Mouse (Mus musculus) layer of hippocampus, adult 2 months (tissue): ENCODE measurements around the gene Psma1. TPM values are rescaled to one million over a fixed set of nuclear protein-coding genes. Genes with fewer than 3 reads are reported as not detected.

Source experiments
- DNase-seq, 2 experiments: peaks; one replicate each; pipeline ENCODE4 v3.0.0; 2022; ENCODE audit warnings: low spot score in 2 of 2
- H3K27ac ChIP-seq: fragments of 200-600 bp; 2 replicates; pipeline ENCODE4 v1.8.1; 2022
- H3K4me3 ChIP-seq: fragments of 200-600 bp; 2 replicates; pipeline ENCODE4 v1.8.1; 2022; ENCODE audit warnings: mild to moderate bottlenecking
- CTCF ChIP-seq: fragments of 200-600 bp; conservative IDR thresholded peaks from 2 replicates; pipeline ENCODE4 v1.8.1; 2022; ENCODE audit warnings: antibody characterized with exemption, mild to moderate bottlenecking, moderate library complexity
- total RNA-seq, 2 experiments: library from RNA; stranded (reverse); gene quantifications; 2 replicates each; pipeline ENCODE4 v1.2.3; 2021

The Psma1 gene
- total RNA-seq, 2 experiments from 2014 or later, result 110 to 117 TPM

DNA sequence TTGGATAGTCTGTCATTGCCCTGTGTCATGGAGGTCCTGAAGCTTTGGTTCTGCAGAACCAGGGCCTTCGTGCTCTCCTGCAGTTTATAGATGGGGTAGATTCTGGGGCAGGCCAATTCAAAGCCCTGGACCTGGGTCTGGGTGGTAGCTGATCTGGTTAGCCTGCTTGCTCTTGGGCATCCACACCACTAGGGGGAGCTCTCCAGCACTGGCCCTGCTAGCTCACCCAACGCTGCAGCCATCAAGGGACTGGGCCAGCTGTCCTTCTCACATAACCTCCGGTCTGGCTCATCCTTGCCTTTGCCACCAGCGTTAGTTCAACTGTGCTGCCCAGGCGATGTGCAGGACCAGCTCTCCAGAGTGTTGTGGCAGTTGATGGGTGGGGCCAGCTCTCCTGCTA lies 18.8 kb upstream of the Psma1 start:
- no peak for DNase-seq
- no peak overlapping the region for H3K4me3 ChIP-seq

DNA sequence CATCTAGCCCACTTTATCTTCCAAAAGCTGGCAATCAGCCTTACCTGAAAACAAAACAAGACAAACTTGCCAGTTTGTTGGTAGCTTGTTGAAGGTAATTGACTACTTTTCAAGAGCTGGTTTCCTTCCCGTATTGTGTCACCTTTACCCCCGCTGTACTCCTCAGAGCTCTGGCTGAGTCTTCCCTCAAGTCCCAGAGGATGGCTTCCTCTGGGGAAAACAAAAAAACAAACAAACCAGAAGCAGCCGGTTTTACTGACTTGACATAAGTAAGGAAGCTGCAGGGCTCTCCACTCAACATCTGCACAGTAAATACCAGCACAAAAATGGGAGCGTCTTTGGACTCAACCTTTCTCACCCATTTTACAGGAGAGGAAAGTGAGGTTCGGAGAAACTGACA lies 18.0 kb upstream of the Psma1 start:
- DNase-seq, result no peak
- Histone ChIP-seq H3K4me3 (no peak overlapping the region), H3K27ac (no peak overlapping the region)
- TF ChIP-seq CTCF, result no peak

More for the DNA sequence above, 18.8 kb upstream of the Psma1 start:
- peak; percentile 67 for TF ChIP-seq CTCF
- no peak overlapping the region for H3K27ac ChIP-seq

DNA sequence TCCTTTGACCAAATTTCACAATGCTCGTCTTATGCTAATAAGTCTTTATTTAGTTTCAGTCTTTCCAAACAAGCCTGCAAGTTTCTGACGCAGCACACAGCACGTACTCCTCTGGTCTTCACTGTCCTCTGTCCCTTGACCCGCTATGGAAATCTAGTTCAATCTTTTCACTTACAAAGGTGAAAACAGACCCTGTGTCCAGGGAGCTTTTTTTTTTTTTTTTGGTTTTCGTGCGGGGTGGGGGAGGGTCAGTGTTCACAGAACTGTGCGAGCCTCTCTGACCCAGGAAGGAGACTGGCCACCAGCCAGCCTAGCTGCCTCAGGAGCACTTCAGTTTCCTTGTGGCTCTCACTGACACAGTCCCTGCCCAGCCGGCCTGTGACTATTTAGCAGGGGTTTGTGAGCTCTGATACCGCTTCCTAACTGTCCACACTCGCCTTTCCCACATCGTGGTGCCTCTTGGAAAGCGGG lies 16.6 kb upstream of the Psma1 start:
- no peak for TF ChIP-seq CTCF
- H3K27ac ChIP-seq, result peak overlapping the region; percentile 78
- peak in 1 of 2 experiments; percentile 51 for DNase-seq
- H3K4me3 ChIP-seq, result peak overlapping the region; percentile 48

DNA sequence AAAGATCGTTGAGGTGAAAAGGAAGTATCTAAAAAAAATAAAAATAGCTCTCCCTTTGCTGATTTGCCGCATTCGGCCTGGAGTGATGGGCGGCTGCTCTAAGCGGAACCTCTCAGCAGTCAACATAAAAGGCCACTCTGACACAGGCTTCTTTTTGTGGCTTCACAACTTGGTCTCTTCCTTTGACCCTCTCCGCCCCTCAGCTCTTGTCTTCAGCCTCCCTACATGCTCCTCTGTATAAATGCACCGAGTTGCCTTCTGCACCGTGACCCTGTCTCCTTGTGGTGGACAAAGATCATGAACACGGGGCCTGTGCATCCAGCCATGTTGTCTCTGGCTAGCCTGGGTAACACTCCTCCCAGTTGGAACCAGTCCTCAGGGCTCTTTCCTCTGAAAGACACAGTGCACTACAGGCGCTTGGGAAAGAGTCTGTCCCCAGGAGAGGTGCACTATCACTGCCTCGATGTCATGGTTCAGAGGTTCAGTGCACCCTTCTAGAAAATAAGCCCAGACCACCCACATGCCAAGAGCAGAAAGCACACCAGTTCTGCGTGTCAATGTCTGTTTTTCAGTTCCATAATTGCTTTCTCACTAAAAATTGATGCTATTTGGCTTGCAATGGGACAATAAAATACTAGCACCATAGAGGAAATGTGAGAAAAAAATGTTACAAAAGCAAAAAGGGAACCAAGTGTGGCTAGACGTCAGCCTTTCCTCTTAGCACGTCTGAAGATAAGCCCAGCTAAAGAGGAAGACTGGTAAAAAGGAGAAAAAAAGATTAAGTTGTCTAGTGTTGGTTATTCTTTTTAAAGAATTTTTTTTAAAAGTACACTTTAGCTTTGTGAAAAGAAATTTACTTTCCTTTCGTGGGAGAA lies 15.8 kb upstream of the Psma1 start:
- DNase-seq, result no peak

DNA sequence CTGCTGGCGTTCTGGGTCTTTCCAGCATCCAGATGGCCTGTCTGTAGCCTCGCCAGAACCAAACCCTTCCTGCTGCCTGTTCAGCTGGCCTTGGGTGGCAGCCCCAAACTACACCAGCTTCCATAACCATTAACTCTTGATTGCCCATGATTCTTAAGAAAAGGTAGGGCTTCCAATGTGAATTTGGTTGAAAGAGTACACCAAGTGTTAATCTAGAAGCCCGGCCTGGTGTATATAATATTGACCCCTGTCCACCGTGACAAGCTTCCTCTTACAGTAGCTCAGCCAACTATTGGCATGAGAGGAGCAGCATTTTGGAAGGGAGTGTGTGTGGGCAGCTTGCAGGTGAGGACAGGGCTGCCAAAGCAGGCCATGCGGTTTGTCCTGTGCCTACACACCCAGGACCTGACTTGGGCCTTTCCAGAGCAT lies 14.2 kb upstream of the Psma1 start:
- DNase-seq, result no peak
- Histone ChIP-seq H3K4me3 (no peak overlapping the region), H3K27ac (peak overlapping the region; percentile 48; the same call in 1 of the 2 replicates)
- no peak for TF ChIP-seq CTCF

More for the DNA sequence above, 15.8 kb upstream of the Psma1 start:
- Histone ChIP-seq H3K27ac (peak overlapping the region; percentile 78), H3K4me3 (no peak overlapping the region)
- no peak for TF ChIP-seq CTCF

DNA sequence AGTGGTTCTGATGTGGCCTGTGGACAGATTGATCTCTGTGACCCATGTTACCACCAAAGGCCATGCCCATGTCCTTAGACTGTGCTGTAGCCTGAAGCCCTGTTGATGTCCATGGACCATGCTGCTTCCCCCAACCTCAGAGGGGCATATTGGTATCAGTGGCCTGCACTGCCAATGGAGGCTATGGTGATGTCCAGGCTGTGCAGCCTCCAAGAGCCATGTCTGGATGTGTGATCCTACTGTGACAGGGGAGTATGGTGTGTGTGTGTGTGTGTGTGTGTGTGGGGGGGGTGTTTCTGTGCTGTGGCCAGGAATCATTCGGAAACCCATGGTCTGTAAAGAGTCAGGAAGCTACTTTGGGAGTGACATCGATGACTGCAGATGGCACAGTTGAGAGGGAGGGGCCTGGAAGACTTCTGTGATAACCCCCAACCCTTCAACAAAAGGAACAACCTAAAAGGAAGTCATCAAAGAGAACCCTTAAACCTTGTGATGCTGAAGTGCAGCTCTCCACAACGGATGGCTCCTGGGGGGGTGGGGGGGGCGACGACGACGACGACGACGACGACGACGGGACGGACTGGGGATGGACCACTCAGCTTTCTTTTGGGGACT lies 8.5 kb upstream of the Psma1 start:
- TF ChIP-seq CTCF, result no peak
- H3K4me3 ChIP-seq, result no peak overlapping the region
- no peak for DNase-seq
- H3K27ac ChIP-seq, result no peak overlapping the region

DNA sequence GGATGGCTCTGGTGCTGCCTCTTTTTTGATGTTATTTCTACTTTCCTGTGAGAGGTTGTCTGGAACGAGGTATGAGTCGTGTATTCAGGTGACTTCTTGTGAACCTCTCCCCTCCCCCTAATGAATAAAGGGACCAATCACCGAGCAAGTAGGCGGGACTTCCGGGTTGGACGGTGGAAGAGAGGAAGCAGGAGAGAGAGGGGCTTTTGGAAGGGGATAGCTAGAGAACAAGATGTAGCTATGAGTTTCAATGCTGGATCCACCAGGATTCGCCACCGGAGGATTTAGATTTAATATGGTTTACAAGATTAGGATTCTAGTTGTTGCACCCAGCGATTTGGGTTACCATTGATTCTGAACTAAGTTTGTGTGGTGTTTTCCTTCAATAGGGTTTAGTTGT lies 7.1 kb upstream of the Psma1 start:
- no peak for TF ChIP-seq CTCF
- no peak for DNase-seq
- no peak overlapping the region for H3K27ac ChIP-seq

DNA sequence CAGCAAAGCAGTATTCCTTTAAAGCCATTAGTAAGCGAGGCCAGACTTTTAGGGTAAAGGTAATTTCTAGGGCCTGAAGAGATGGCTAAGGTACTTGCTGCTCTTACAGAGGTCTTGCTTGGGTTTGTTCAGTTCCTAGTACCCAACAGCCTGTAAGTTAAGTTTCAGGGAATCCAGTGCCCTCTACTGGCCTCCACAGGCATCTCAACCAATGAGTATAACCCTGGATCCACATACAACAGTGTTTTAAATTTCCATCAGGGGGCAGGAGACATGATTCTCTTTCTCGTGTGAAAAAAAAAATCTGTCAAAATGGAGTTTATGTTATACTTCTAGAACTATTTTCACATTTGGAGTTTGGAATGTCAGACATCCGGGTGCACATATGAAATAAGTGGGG lies 5.8 kb upstream of the Psma1 start:
- H3K4me3 ChIP-seq, result no peak overlapping the region
- no peak for DNase-seq
- no peak overlapping the region for H3K27ac ChIP-seq
- TF ChIP-seq CTCF, result peak; percentile 82

More for the DNA sequence above, 7.1 kb upstream of the Psma1 start:
- no peak overlapping the region for H3K4me3 ChIP-seq

DNA sequence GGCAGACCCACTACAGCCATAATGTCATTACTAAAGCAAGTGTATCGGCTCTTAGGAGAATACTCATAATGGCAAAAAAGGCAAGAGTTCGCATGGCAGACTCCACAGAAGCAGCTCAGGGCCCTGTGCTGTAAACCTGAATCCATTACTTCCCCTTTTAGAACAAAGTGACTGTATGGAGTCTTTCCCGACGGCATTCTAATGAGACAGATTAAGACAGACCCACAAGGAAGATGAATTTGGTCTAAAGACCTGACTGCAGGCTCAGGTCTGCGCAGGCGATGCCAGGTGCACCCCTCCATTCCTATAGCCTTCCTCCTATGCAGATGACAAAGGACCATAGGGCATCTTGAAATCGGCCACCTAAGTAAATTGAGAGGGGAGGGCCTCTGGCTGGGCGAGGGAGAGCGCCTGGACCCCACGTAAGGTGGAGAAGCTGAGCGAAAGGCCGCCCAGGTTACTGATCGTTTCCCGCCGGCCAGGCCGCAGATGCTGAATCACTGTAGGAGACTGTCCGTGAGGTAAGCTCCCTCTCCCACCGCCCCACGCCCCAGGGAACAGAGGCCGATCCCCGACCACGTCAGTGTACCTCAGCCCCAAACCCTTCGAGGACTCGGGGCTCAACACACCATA lies 430 bp downstream of the Psma1 start:
- H3K4me3 ChIP-seq, result peak overlapping the region; percentile 81
- peak overlapping the region; percentile 94 for H3K27ac ChIP-seq
- TF ChIP-seq CTCF, result no peak
- no peak for DNase-seq

DNA sequence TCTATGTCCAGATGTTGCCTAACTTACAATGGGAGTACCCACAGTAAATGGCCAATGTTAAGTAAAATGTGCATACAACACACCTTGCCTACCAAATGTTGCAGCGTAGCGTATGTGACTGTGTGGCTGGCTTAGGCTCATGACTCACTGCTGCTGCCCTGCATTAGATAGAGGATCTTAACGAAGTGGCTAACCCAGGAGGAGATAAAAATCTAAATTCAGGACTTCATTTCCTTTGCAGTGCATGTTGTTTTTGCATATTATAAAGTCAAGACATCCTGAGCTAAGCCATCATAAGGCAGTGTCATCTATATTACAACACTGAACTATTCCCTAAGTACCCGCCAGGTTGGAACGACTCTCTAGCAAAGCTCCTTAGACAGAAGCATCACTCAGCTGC lies 7.5 kb downstream of the Psma1 start:
- DNase-seq, result no peak
- TF ChIP-seq CTCF, result no peak
- no peak overlapping the region for H3K4me3 ChIP-seq
- H3K27ac ChIP-seq, result no peak overlapping the region

DNA sequence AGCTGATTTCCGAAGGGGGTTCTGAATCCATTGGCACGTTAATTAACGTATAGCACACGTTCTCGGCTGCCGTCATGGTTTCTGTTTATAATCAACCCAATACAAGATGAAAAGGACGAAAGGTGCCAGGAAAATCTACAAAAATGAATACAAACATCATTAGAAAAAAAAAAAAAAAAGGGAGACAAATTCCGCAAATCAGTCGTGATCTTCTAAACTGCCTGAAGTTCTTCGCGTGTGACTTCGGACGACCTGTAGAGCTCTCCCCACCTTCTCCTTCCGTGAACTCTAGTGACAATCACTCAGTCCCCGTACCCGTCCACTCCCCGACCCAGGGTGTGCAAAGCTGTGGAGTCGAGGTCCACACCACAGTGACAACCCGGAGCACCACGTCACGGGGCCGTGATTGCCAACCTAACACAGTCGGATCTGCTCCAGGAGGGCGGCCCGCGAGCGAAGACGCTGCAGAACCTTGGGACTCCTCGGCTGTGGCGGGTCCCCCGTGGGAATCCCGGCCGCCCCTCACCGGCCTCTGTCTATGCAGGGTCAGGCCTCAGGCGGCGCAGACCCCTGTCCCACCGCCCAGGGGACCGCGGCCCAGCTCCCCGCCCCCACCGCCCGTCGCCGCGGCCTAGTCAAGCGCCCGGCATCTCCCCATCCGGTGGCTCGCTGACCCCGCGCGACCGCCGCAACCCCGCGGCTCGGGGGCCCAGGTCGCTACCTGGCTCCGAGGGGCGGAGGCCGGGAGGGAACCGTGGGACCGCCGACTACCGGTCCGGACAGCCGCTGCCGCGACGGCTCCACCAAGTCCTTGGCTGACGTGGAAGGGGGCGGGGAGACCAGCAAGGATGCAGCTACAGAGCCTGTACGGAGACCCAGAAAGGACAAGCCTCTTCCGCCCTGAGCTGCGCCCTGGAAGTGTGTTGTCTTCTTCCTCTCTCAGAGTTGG lies 21.8 kb downstream of the Psma1 start, which contains the start of gene Copb1:
Gene Copb1 (minus strand): TSS at position 827 of the 949 bp plus-strand sequence.
- peak; percentile 92 for DNase-seq
- TF ChIP-seq CTCF, result no peak; the same call in 1 of the 2 replicates
- Histone ChIP-seq H3K4me3 (peak within 1 kb of the TSS; percentile 62), H3K27ac (peak within 1 kb of the TSS; percentile 94)

DNA sequence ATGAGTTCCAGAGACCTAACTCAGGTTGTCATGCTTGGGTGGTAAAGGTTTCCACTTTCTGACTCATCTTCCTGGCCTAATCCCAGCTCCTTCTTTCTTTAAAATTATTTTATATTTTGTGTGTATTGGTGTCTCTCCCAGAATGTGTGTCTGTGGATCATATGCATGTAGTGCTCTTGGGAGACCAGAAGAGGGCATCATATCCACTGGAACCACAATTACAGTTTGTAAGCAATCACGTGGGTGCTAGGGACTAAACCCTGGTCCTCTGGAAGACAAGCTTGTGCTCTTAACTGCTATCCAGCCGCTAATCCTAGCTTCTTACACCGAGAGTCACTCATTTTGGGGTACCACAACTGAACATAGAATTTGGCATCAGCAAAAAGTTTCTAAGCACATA lies 24.2 kb downstream of the Psma1 start:
- no peak for DNase-seq
- H3K4me3 ChIP-seq, result no peak overlapping the region
- H3K27ac ChIP-seq, result no peak overlapping the region
- peak; percentile 56 for TF ChIP-seq CTCF
